Mouse (Mus musculus) olfactory bulb, adult 2 months (tissue): ENCODE data around the gene Mrtfa.

Source experiments
- CTCF ChIP-seq: fragments of 200-500 bp; IDR thresholded peaks from 2 replicates; pipeline ENCODE4 v1.5.1; 2012; ENCODE audit warnings: low read depth, mild to moderate bottlenecking, low read length, moderate library complexity; ENCODE audit not compliant: insufficient read depth
- POLR2A ChIP-seq: fragments of 200-500 bp; IDR thresholded peaks from 2 replicates; pipeline ENCODE4 v1.6.1; 2012; ENCODE audit warnings: mild to moderate bottlenecking, low read depth, low read length, moderate library complexity; ENCODE audit not compliant: insufficient read depth

DNA sequence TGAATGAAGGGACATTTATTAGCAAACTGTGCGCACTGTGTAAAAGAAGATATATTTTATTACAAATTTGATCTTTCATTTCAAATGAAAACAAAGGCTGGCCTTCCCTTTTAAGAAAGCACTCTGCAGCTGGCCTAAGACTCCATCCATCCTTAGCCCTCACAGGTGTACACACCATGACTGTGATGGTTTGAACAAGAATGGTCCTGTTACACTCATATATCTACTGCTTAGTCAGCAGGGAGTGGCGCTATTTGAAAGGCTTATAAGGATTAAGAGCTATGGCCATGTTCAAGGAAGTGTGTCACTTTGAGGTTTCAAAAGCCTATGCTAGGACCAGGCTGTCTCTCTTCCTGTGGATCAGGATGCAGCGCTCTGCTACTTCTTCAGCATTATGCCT is 122.8 kb downstream of the Mrtfa start:
- TF ChIP-seq POLR2A (no peak), CTCF (no peak)
